Mouse (Mus musculus): ENCODE measurements around the gene Slc6a21.

- TF ChIP-seq CTCF (IDR thresholded peaks at IDR 0.05; ENCODE audit: extremely low read depth, insufficient read depth, insufficient read length, insufficient replicate concordance) (no peak), POLR2A (IDR thresholded peaks at IDR 0.05; ENCODE audit: low read depth, low read length) (no peak)
These were observed 45.4 kb upstream of the Slc6a21 start for GRCm38 (mm10) chr7:45231941-45232340.

Data from spleen, adult 2 months (tissue).